Mouse (Mus musculus) liver, embryonic 14.5 days (tissue): ENCODE measurements around the gene AI182371. TPM values are rescaled to one million over a fixed set of nuclear protein-coding genes. Genes with fewer than 3 reads are reported as not detected.

Experiments
- ATAC-seq: fragments of 200-750 bp; cut with Nextera tagmentation; 2 replicates; pipeline ENCODE4 v1.8.0; 2017; ENCODE audit warnings: moderate number of reproducible peaks, mild to moderate bottlenecking, moderate library complexity; ENCODE audit not compliant: insufficient read depth
- DNase-seq, 3 experiments: peaks; one replicate each; pipeline ENCODE4 v3.0.0-alpha.2; 2012 to 2013; ENCODE audit warnings: low read depth in 3 of 3, low spot score in 3 of 3
- H3K27ac ChIP-seq: fragments of 300-500 bp; sonication (generic); 2 replicates; pipeline ENCODE4 v1.5.1; 2014; ENCODE audit warnings: moderate library complexity, mild to moderate bottlenecking, control low read depth, inconsistent platforms
- H3K27me3 ChIP-seq: fragments of 300-500 bp; sonication (generic); 2 replicates; pipeline ENCODE4 v1.6.1; 2014; ENCODE audit warnings: mild to moderate bottlenecking, low read length, moderate library complexity; ENCODE audit not compliant: control insufficient read depth, insufficient read depth
- H3K36me3 ChIP-seq: fragments of 300-500 bp; sonication (generic); replicated peaks from 2 replicates; pipeline ENCODE4 v1.6.1; 2014; ENCODE audit warnings: low read depth; ENCODE audit not compliant: control insufficient read depth, insufficient read depth
- H3K4me1 ChIP-seq, 2 experiments: fragments of 200-500 bp in 1 of 2; fragments of 300-500 bp in 1 of 2; sonication (generic) in 1 of 2; replicated peaks; 2 replicates each; pipeline ENCODE4 v1.6.1; 2012 to 2014; ENCODE audit warnings: antibody characterized with exemption in 1 of 2, inconsistent platforms in 1 of 2, low read length in 1 of 2; ENCODE audit not compliant: control insufficient read depth in 2 of 2, insufficient read depth in 2 of 2
- H3K4me2 ChIP-seq: fragments of 300-500 bp; sonication (generic); 2 replicates; pipeline ENCODE4 v1.6.1; 2014; ENCODE audit warnings: low read depth, mild to moderate bottlenecking, control low read depth, moderate library complexity
- H3K4me3 ChIP-seq, 2 experiments: fragments of 200-500 bp in 1 of 2; fragments of 300-500 bp in 1 of 2; sonication (generic) in 1 of 2; 2 replicates each; pipeline ENCODE4 v1.5.1; 2012 to 2014; ENCODE audit warnings: low read depth in 2 of 2, low read length in 2 of 2, mild to moderate bottlenecking in 2 of 2, control low read depth in 1 of 2, inconsistent platforms in 1 of 2, moderate library complexity in 1 of 2; ENCODE audit not compliant: insufficient read depth in 1 of 2
- H3K9ac ChIP-seq: fragments of 300-500 bp; sonication (generic); replicated peaks from 2 replicates; pipeline ENCODE4 v1.6.1; 2014; ENCODE audit warnings: mild to moderate bottlenecking, control low read depth, moderate library complexity
- H3K9me3 ChIP-seq: fragments of 300-500 bp; sonication (generic); 2 replicates; pipeline ENCODE4 v1.6.1; 2016; ENCODE audit warnings: low read length, mixed read lengths; ENCODE audit not compliant: control insufficient read depth
- CTCF ChIP-seq: IDR thresholded peaks from 2 replicates; pipeline ENCODE4 v1.5.1; 2016; ENCODE audit warnings: antibody characterized with exemption, low read depth, control low read depth
- EP300 ChIP-seq: IDR thresholded peaks from 2 replicates; pipeline ENCODE4 v1.6.1; 2016; ENCODE audit warnings: antibody characterized with exemption, low read depth
- WGBS: fragments of 180-500 bp; shearing (Covaris S2); extraction: QIAGEN DNeasy Blood & Tissue Kit; methylation state at CpG from one replicate; pipeline ENCODE4 v1.1.7; 2014; ENCODE audit not compliant: insufficient replicate concordance; 5-methylcytosine and 5-hydroxymethylcytosine counted together
- polyA plus RNA-seq, 2 experiments: library from polyadenylated mRNA; depleted of rRNA in 1 of 2; stranded (reverse) in 1 of 2; unstranded in 1 of 2; fragments of >200 nt; fragmentation: Nextera tagmentation in 1 of 2; extraction: Ambion mirVana in 1 of 2; gene quantifications; 2 replicates each; pipeline versions ENCODE4 v1.2.1 to v1.2.3; 2012 to 2014

The AI182371 gene
- polyA plus RNA-seq, 2 experiments = 7.5 to 16.5 TPM

DNA sequence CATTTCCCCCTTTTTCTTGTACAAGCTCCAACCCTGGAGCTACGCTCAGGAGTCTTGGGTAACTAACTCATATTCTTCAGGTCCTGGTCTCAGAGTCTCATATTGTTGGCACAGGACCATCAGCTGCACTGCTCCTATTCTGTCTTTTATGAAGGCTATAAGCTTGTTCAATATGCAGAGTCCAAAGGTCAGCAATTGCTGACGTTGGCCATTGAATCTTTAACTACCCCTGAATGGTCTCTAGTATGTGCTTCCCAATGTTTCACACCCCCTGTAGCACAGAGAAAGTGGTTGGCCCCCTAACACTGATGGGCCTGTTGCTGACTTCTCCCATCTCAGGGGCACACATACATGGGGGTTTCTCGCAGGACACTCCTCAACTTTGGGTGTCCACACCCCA lies 27.0 kb downstream of the AI182371 start:
- 66% methylated on average over 3 of the region's 3 CpGs for WGBS
- no peak for ATAC-seq
- DNase-seq = no peak
- H3K36me3 ChIP-seq = no peaks in the 10 kb centered on the region
- H3K4me3 ChIP-seq = no peak overlapping the region
- no peak overlapping the region for H3K27ac ChIP-seq
- peaks cover 0 to 5% of the 10 kb centered on the region in 2 experiments; a peak in 1 of 4 replicates for H3K4me1 ChIP-seq
- no peak for TF ChIP-seq CTCF
- TF ChIP-seq EP300 = no peak
- H3K9ac ChIP-seq = no peak overlapping the region
- no peaks in the 10 kb centered on the region for H3K27me3 ChIP-seq
- no peaks in the 10 kb centered on the region; the same call in 1 of the 2 replicates for H3K9me3 ChIP-seq
- H3K4me2 ChIP-seq = no peak overlapping the region

DNA sequence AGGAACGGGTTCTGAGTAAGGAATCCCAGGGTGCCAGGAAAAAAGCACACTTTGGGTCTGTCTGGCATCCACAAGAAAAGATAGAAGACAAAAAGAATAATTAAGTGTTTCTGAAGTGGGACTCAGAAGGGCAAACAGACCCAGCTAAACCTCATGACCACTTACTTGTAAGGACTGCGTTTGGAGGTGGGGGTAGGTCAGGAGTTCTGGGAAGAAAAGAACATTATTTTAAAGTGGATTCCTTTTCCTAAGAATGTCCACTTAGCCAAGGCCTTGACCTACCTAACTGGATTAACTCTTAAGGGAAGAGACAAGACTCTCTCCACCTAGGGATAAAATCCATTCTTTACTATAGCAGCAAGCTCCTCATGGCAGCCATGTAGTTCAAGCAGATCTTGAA lies 28.8 kb downstream of the AI182371 start:
- TF ChIP-seq EP300 (no peak), CTCF (no peak)
- Histone ChIP-seq H3K9ac (no peak overlapping the region), H3K4me2 (no peak overlapping the region), H3K27ac (no peak overlapping the region), H3K36me3 (no peaks in the 10 kb centered on the region), H3K27me3 (no peaks in the 10 kb centered on the region), H3K9me3 (no peaks in the 10 kb centered on the region; the same call in 1 of the 2 replicates), H3K4me1 (peaks cover 0 to 5% of the 10 kb centered on the region in 2 experiments; a peak in 1 of 4 replicates), H3K4me3 (no peak overlapping the region)
- ATAC-seq (no peak), DNase-seq (no peak)
- WGBS = 71% methylated on average over 2 of the region's 2 CpGs

DNA sequence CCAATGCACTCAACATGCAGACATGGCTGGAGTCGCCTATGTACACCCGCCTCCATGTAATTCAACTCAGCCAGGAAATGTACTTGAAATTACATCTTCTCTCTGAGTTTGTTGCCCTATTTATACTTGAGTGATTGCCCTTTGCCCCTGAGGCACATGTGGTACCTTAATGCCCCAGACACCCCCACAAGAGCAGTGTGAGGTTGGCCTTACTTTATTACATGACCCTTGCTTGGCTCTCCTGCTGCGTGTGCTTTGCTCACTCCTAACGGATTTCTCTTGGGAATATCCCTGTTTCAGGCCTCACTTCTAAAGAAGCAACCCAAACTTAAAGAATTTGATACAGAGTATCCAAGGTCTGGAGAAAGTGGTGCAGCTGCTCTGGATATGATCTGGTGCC lies 31.1 kb downstream of the AI182371 start:
- Histone ChIP-seq H3K4me1 (peaks cover 0 to 5% of the 10 kb centered on the region in 2 experiments; a peak in 1 of 4 replicates), H3K36me3 (no peaks in the 10 kb centered on the region), H3K4me2 (no peak overlapping the region), H3K27ac (no peak overlapping the region), H3K9me3 (no peaks in the 10 kb centered on the region; the same call in 1 of the 2 replicates), H3K9ac (no peak overlapping the region), H3K27me3 (no peaks in the 10 kb centered on the region), H3K4me3 (no peak overlapping the region)
- ATAC-seq = no peak
- TF ChIP-seq EP300 (no peak), CTCF (no peak)
- WGBS = 63% methylated on average over 4 of the region's 4 CpGs
- DNase-seq = no peak

DNA sequence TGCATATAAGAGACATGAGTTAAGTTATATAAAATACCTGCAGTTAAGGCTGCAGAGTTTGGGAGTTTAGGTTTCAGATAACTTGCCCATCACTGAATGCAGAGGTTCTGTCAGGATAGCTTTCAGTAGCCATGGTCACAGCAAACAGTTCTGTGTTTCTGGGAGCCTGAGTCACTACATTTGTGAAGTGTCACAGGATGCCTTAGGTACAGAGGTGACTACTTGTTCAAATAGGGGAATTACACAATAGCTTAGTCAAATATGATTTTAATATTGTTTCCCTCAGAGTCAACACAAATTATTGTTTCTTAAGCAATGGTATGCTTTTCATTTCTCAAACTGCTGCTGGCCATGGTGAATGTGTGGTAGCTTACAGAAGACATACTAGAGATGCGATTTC lies 32.2 kb downstream of the AI182371 start:
- no peaks in the 10 kb centered on the region for H3K27me3 ChIP-seq
- peaks cover 0 to 5% of the 10 kb centered on the region in 2 experiments; a peak in 2 of 4 replicates for H3K4me1 ChIP-seq
- H3K9ac ChIP-seq = no peak overlapping the region
- ATAC-seq (no peak), DNase-seq (no peak)
- no peak overlapping the region for H3K4me3 ChIP-seq
- H3K4me2 ChIP-seq = no peak overlapping the region
- TF ChIP-seq CTCF = no peak
- TF ChIP-seq EP300 = no peak
- no peaks in the 10 kb centered on the region; the same call in 1 of the 2 replicates for H3K9me3 ChIP-seq
- 65% methylated on average over 1 of the region's 1 CpGs for WGBS
- no peak overlapping the region for H3K27ac ChIP-seq
- H3K36me3 ChIP-seq = no peaks in the 10 kb centered on the region

DNA sequence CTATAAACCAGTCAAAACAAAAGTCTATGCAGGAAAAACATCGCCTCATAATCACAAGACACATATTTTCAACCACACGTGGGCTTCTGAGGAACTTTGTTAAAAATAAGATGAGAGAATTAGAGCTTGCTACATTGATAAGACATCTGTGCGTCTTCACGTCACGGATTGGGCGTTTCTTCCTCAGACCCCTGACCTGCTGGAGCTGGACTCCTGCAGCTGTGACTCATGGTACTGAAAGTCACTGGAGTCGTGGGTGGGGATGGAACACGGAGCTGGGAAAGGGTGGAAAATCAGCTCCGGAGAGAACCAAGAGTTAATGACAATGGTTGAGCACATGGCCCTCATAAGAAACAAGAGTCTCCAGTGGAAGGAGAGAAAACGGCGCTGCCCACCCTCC lies 34.2 kb downstream of the AI182371 start:
- no peak for DNase-seq
- no peak overlapping the region for H3K9ac ChIP-seq
- 70% methylated on average over 11 of the region's 11 CpGs for WGBS
- no peaks in the 10 kb centered on the region for H3K36me3 ChIP-seq
- ATAC-seq = no peak
- TF ChIP-seq EP300 = no peak
- TF ChIP-seq CTCF = no peak
- H3K27ac ChIP-seq = no peak overlapping the region
- peaks cover 0 to 7% of the 10 kb centered on the region in 2 experiments; a peak in 2 of 4 replicates for H3K4me1 ChIP-seq
- no peaks in the 10 kb centered on the region for H3K9me3 ChIP-seq
- H3K4me2 ChIP-seq = no peak overlapping the region
- H3K4me3 ChIP-seq = no peak overlapping the region
- no peaks in the 10 kb centered on the region for H3K27me3 ChIP-seq
